In the genomic region with DNA sequence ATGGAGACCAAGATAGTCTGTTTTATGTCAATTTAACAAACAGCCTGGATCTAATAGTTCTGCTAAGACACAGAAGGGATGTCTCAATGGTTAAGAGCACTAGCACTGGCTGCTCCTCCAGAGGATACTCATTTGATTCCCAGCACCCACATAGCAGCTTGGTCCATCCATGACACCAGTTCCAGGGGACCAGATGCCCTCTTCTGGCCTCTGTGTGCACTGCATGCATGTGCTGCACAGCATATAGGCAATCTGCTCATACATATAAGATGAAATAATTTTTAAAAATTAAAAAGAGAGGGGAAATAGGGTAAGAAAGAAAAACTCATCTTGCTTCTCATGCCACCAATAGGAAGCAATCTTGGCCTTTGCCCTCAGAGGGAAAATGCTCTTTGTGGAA, we compare ENCODE assay signal across 19 mouse cellular contexts.
DNase-seq lines count a peak whose midpoint lies in the region; ATAC-seq and TF ChIP-seq lines count a peak whose summit lies in the region.
"Had no signal": no experiment of that assay in that cellular context is flagged by ENCODE, and none has a peak within 500 bp of the region (broad histone marks: within the 10 kb centered on the region; RNA-seq: fewer than 3 reads in every experiment).

No protein-coding gene starts in this region.

- H3K4me1 ChIP-seq in kidney, adult 2 months (ENCODE audit: control insufficient read depth, insufficient read depth, low read length): no peaks in the 10 kb centered on the region
- H3K4me1 ChIP-seq in thymus, adult 2 months (replicated peaks; ENCODE audit: control insufficient read depth, insufficient read depth, low read length): no peaks in the 10 kb centered on the region
- H3K4me1 ChIP-seq in embryonic fibroblast, embryonic 13.5 days (ENCODE audit: control insufficient read depth, insufficient read depth, low read length): no peaks in the 10 kb centered on the region
- H3K4me1 ChIP-seq in forebrain, embryonic 14.5 days (ENCODE audit: control insufficient read depth, insufficient read depth, low read length): no peaks in the 10 kb centered on the region
- H3K4me1 ChIP-seq: embryonic facial prominence, embryonic 10.5 days; forebrain, embryonic 10.5 days; heart, embryonic 15.5 days; hindbrain, embryonic 13.5 days; midbrain, embryonic 12.5 days; neural tube, embryonic 12.5 days had no signal

- no peak overlapping the region for H3K4me3 ChIP-seq in kidney, adult 2 months (ENCODE audit: insufficient read depth, low read depth, low read length)
- H3K4me3 ChIP-seq in thymus, adult 2 months (ENCODE audit: control insufficient read depth, insufficient read depth, low read length): no peak overlapping the region
- H3K4me3 ChIP-seq in embryonic fibroblast, embryonic 13.5 days (ENCODE audit: insufficient read depth, low read length): no peak overlapping the region
- no peak overlapping the region for H3K4me3 ChIP-seq in forebrain, embryonic 14.5 days (ENCODE audit: low read depth, low read length)
- H3K4me3 ChIP-seq: embryonic facial prominence, embryonic 10.5 days; forebrain, embryonic 10.5 days; heart, embryonic 15.5 days; hindbrain, embryonic 13.5 days; midbrain, embryonic 12.5 days; neural tube, embryonic 12.5 days had no signal

- no peak overlapping the region for H3K27ac ChIP-seq in kidney, adult 2 months (ENCODE audit: insufficient read depth, low read depth, low read length)
- H3K27ac ChIP-seq in thymus, adult 2 months (ENCODE audit: control insufficient read depth, insufficient read depth, low read length): no peak overlapping the region
- no peak overlapping the region for H3K27ac ChIP-seq in embryonic fibroblast, embryonic 13.5 days (ENCODE audit: insufficient read depth, low read length)
- no peak overlapping the region for H3K27ac ChIP-seq in forebrain, embryonic 14.5 days (ENCODE audit: low read depth, low read length)
- H3K27ac ChIP-seq: embryonic facial prominence, embryonic 10.5 days; forebrain, embryonic 10.5 days; heart, embryonic 15.5 days; hindbrain, embryonic 13.5 days; midbrain, embryonic 12.5 days; neural tube, embryonic 12.5 days had no signal

- H3K9me3 ChIP-seq in forebrain, embryonic 14.5 days (replicated peaks; ENCODE audit: control insufficient read depth, low read length): no peaks in the 10 kb centered on the region
- H3K9me3 ChIP-seq: embryonic facial prominence, embryonic 10.5 days; heart, embryonic 15.5 days; hindbrain, embryonic 13.5 days; neural tube, embryonic 12.5 days had no signal

- TF ChIP-seq POLR2A in kidney, adult 2 months (IDR thresholded peaks at IDR 0.05; ENCODE audit: low read depth, low read length): no peak
- no peak for TF ChIP-seq POLR2A in thymus, adult 2 months (IDR thresholded peaks at IDR 0.05; ENCODE audit: control insufficient read depth, extremely low read depth, insufficient read depth, low read length, poor library complexity)
- no peak for TF ChIP-seq POLR2A in embryonic fibroblast, embryonic 13.5 days (IDR thresholded peaks at IDR 0.05; ENCODE audit: low read depth, low read length)

- H3K27me3 ChIP-seq in kidney, adult 2 months (replicated peaks; ENCODE audit: control insufficient read depth, insufficient read depth, low read length): no peaks in the 10 kb centered on the region
- H3K27me3 ChIP-seq in thymus, adult 2 months (ENCODE audit: control insufficient read depth, insufficient read depth, low read length): no peaks in the 10 kb centered on the region
- no peaks in the 10 kb centered on the region for H3K27me3 ChIP-seq in forebrain, embryonic 14.5 days (replicated peaks; ENCODE audit: control insufficient read depth, insufficient read depth, low read length)
- H3K27me3 ChIP-seq: heart, embryonic 15.5 days; hindbrain, embryonic 13.5 days; midbrain, embryonic 12.5 days; neural tube, embryonic 12.5 days had no signal

- H3K36me3 ChIP-seq in kidney, adult 2 months (ENCODE audit: control insufficient read depth, insufficient read depth, low read length): no peaks in the 10 kb centered on the region
- no peaks in the 10 kb centered on the region for H3K36me3 ChIP-seq in thymus, adult 2 months (ENCODE audit: control insufficient read depth, insufficient read depth, low read length)
- H3K36me3 ChIP-seq in forebrain, embryonic 14.5 days (ENCODE audit: control insufficient read depth, insufficient read depth, low read length): no peaks in the 10 kb centered on the region
- H3K36me3 ChIP-seq: embryonic facial prominence, embryonic 10.5 days; forebrain, embryonic 10.5 days; heart, embryonic 15.5 days; neural tube, embryonic 12.5 days had no signal

- DNase-seq in kidney, adult 2 months: no peak
- no peak for DNase-seq in kidney, postnatal 10 days
- peak; percentile 46 for DNase-seq in thymus, postnatal 4 days
- DNase-seq in thymus, adult 2 months: no peak
- no peak for DNase-seq in frontal cortex, adult 2 months (ENCODE audit: extremely low spot score in 1 of 2, low spot score in 1 of 2)
- DNase-seq in forebrain, embryonic 14.5 days (ENCODE audit: low spot score): no peak
- DNase-seq: cerebellum, adult 8-10 months; gastrocnemius, postnatal 36 days; kidney, adult 9 months; lung, adult 18-20 months had no signal

- TF ChIP-seq CTCF in kidney, adult 2 months (conservative IDR thresholded peaks at IDR 0.05; ENCODE audit: insufficient read depth, insufficient read length, low read depth, low read length): 0 out of 2 replicates have a peak, but pooled peaks have one; percentile 19
- no peak for TF ChIP-seq CTCF in thymus, adult 2 months (IDR thresholded peaks at IDR 0.05; ENCODE audit: borderline replicate concordance, control insufficient read depth, extremely low read depth, insufficient read depth, low read length, poor library complexity)
- peak; percentile 44; the same call in 1 of the 2 replicates for TF ChIP-seq CTCF in embryonic fibroblast, embryonic 13.5 days (IDR thresholded peaks at IDR 0.05; ENCODE audit: borderline replicate concordance, insufficient read depth, low read length)

- H3K4me2 ChIP-seq in forebrain, embryonic 14.5 days (ENCODE audit: low read length): no peak overlapping the region
- H3K4me2 ChIP-seq: heart, embryonic 15.5 days; hindbrain, embryonic 13.5 days; midbrain, embryonic 12.5 days; neural tube, embryonic 12.5 days had no signal

- no peak overlapping the region for H3K9ac ChIP-seq in forebrain, embryonic 14.5 days (ENCODE audit: low read length)
- H3K9ac ChIP-seq: heart, embryonic 15.5 days; hindbrain, embryonic 13.5 days; midbrain, embryonic 12.5 days; neural tube, embryonic 12.5 days had no signal

- no peak for ATAC-seq in erythroid progenitor cell, adult 5-6 weeks (replicated peaks; ENCODE audit: low FRiP score, poor library complexity, severe bottlenecking)
- no peak for ATAC-seq in forebrain, embryonic 14.5 days
- ATAC-seq: activated CD4-positive, CD25-positive, alpha-beta regulatory T cell, adult 4 months had no signal
